Mouse (Mus musculus): ENCODE data around the gene Znhit6.

GRCm38 (mm10) chr3:145647416-145647815 is 71.4 kb downstream of the Znhit6 start:
- TF ChIP-seq GATA1 (IDR thresholded peaks at IDR 0.05; ENCODE audit: low read length), result no peak
- no peak for TF ChIP-seq TAL1 (IDR thresholded peaks at IDR 0.05; ENCODE audit: low read length)
